Mouse (Mus musculus): Measurements from ENCODE around the gene Pax5.

DNA sequence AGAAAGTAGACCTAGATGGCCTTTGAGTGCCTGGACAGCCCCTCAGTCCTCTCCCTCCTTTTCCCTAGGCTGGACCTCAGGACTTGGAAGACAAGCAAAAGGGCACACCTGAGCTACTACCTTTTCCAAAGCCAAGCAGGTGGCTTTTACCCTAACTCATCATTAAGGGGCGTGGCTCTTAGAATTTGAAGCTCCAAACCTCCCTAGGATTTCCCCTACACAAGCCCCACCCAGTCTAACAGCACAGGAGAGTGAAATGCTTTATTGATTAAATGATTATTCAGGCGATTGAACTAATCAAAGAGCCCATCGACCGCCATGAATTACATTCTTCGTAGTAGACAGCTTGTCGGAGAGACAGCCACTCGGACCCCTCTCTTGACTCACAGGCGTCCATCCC, 2.0 kb downstream of the Pax5 start:
- TF ChIP-seq POLR2A (IDR thresholded peaks at IDR 0.05; ENCODE audit: borderline replicate concordance, control insufficient read depth, low read depth, low read length) (no peak), CTCF (IDR thresholded peaks at IDR 0.05; ENCODE audit: control insufficient read depth, insufficient read depth, low read length) (no peak)

Data from bone marrow, adult 2 months (tissue).